In the genomic region with DNA sequence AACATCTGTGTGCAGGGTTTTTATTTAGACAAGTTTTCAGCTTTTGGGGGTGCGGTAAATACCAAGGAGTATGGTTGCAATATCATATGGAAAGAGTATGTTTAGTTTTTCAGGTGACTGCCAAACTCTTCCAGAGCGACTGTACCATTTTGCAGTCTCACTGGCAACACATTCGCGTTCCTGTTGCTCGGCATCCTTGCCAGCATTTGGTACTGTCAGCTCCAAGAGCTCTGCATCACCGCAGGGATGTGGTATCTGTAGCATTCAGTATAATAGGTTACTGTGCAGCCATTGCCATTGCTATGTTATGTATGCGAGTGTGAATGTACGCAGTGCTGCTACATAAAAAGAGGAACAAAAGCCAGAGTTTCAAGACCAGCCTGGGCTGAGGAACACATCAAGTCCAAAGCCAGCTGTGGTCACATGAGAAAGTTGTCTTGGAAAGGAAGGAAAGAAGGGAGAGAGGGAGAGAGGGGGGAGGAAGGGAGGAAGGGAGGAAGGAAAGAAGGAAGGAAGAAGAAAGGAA, we compare ENCODE assay signal across 24 mouse cellular contexts. TPM values are rescaled to one million over a fixed set of nuclear protein-coding genes. Genes with fewer than 3 reads are reported as not detected.
DNase-seq lines count a peak whose midpoint lies in the region; ATAC-seq lines count a peak whose summit lies in the region.
"Had no signal": no experiment of that assay in that cellular context is flagged by ENCODE, and none has a peak within 500 bp of the region (broad histone marks: within the 10 kb centered on the region; RNA-seq: fewer than 3 reads in every experiment).

No protein-coding gene starts in this region.

- ATAC-seq in common myeloid progenitor, adult 5-6 weeks (replicated peaks; ENCODE audit: low read depth, poor library complexity, severe bottlenecking), result peak; percentile 64
- ATAC-seq: activated CD4-positive, CD25-positive, alpha-beta regulatory T cell, adult 4 months; forebrain, embryonic 13.5 days; hindbrain, postnatal 0 days; intestine, embryonic 16.5 days; liver, embryonic 12.5 days; midbrain, embryonic 13.5 days had no signal

- DNase-seq in cerebellum, adult 8-10 months, result peak; percentile 23
- DNase-seq in cerebellum, postnatal 36 days, result no peak
- peak; percentile 46 to 56 for DNase-seq in right cerebral cortex, postnatal 10 days (ENCODE audit: low spot score in 2 of 2)
- no peak for DNase-seq in right cerebral cortex, postnatal 14 days
- DNase-seq in gastrocnemius, postnatal 25 days, result no peak
- DNase-seq in thymus, postnatal 10 days (ENCODE audit: low spot score in 2 of 2), result no peak
- DNase-seq: adrenal gland, adult 8-10 months; heart, adult 11 months; kidney, adult 9 months; kidney, postnatal 14 days; lung, adult 18-20 months; lung, postnatal 10 days; retina, postnatal 1 day; thymus, adult 18-20 months had no signal

RNA-seq across cellular contexts. Expression of a gene that starts 2.4 kb away (rescaled TPM):
- total RNA-seq in common myeloid progenitor, adult 5-6 weeks (2017), result not detected in 2 replicates
- total RNA-seq in gastrocnemius, postnatal 25 days (2021), result not detected
- total RNA-seq: G1E; gastrocnemius, adult 8-10 months; monocyte, adult 5-6 weeks had no signal

RNA-seq across cellular contexts. Expression of a gene that starts 9.5 kb away (rescaled TPM):
- total RNA-seq in common myeloid progenitor, adult 5-6 weeks (2017), result 0.27 and 0.39 TPM in 2 replicates
- total RNA-seq in gastrocnemius, postnatal 25 days (2021), result under 1 TPM; 0.08 to 0.13 TPM
- total RNA-seq: monocyte, adult 5-6 weeks had no signal

RNA-seq across cellular contexts. Expression of a gene that starts 33.6 kb away (rescaled TPM):
- total RNA-seq in common myeloid progenitor, adult 5-6 weeks (2017), result not detected in 2 replicates
- total RNA-seq in gastrocnemius, postnatal 25 days (2021), result 1,000 to 10,000 TPM; 1,026 to 1,397 TPM
- total RNA-seq: monocyte, adult 5-6 weeks had no signal

RNA-seq across cellular contexts. Expression of a gene that starts 44.9 kb away (rescaled TPM):
- total RNA-seq in common myeloid progenitor, adult 5-6 weeks (2017), result 17.5 and 20.4 TPM in 2 replicates
- 1 to 10 TPM; 3.4 to 3.6 TPM for total RNA-seq in gastrocnemius, postnatal 25 days (2021)

Comparison
In these comparisons a context has a peak if more than half of its experiments do, and no peak if none do; other contexts are left out.
1. DNase-seq: peak in cerebellum, adult 8-10 months (single experiment) and right cerebral cortex, postnatal 10 days (2 of 2); none in cerebellum, postnatal 36 days (0 of 2), right cerebral cortex, postnatal 14 days (single experiment), gastrocnemius, postnatal 25 days (single experiment) and thymus, postnatal 10 days (0 of 2).
2. RNA of a gene that starts 33.6 kb away (total RNA-seq): 1,026 to 1,397 TPM in gastrocnemius, postnatal 25 days; not detected in common myeloid progenitor, adult 5-6 weeks; every median in the first group is over 1,000 times any median in the second.